Mouse (Mus musculus) midbrain, embryonic 16.5 days (tissue): Measurements from ENCODE around the gene Actr1a. TPM values are rescaled to one million over a fixed set of nuclear protein-coding genes. Genes with fewer than 3 reads are reported as not detected.

Experiments used
- ATAC-seq: fragments of 200-750 bp; cut with Nextera tagmentation; 2 replicates; pipeline ENCODE4 v1.8.0; 2017; ENCODE audit warnings: moderate TSS enrichment
- H3K27ac ChIP-seq: fragments of 300-500 bp; sonication (generic); 2 replicates; pipeline ENCODE4 v1.5.1; 2014; ENCODE audit warnings: mild to moderate bottlenecking, low read length, mixed read lengths
- H3K27me3 ChIP-seq: fragments of 300-500 bp; sonication (generic); 2 replicates; pipeline ENCODE4 v1.6.1; 2014; ENCODE audit warnings: low read depth, low read length, mixed read lengths; ENCODE audit not compliant: control insufficient read depth, insufficient read depth
- H3K36me3 ChIP-seq: fragments of 300-500 bp; sonication (generic); 2 replicates; pipeline ENCODE4 v1.6.1; 2014; ENCODE audit warnings: mild to moderate bottlenecking, low read length, moderate library complexity, mixed read lengths; ENCODE audit not compliant: control insufficient read depth, insufficient read depth
- H3K4me1 ChIP-seq: fragments of 300-500 bp; sonication (generic); 2 replicates; pipeline ENCODE4 v1.6.1; 2014; ENCODE audit warnings: mild to moderate bottlenecking, low read length, mixed read lengths; ENCODE audit not compliant: control insufficient read depth, insufficient read depth
- H3K4me2 ChIP-seq: fragments of 300-500 bp; sonication (generic); 2 replicates; pipeline ENCODE4 v1.6.1; 2014; ENCODE audit warnings: mild to moderate bottlenecking, low read length, mixed read lengths
- H3K4me3 ChIP-seq: fragments of 300-500 bp; sonication (generic); 2 replicates; pipeline ENCODE4 v1.5.1; 2014; ENCODE audit warnings: low read depth, mild to moderate bottlenecking, low read length, moderate library complexity, mixed read lengths
- H3K9ac ChIP-seq: fragments of 300-500 bp; sonication (generic); 2 replicates; pipeline ENCODE4 v1.6.1; 2014; ENCODE audit warnings: low read depth, low read length, mixed read lengths
- H3K9me3 ChIP-seq: fragments of 300-500 bp; sonication (generic); replicated peaks from 2 replicates; pipeline ENCODE4 v1.6.1; 2014; ENCODE audit warnings: mild to moderate bottlenecking, low read length, mixed read lengths; ENCODE audit not compliant: control insufficient read depth, poor library complexity, severe bottlenecking
- WGBS: fragments of 180-500 bp; shearing (Covaris S2); extraction: QIAGEN DNeasy Blood & Tissue Kit; methylation state at CpG from one replicate; pipeline ENCODE4 v1.1.7; 2014; 5-methylcytosine and 5-hydroxymethylcytosine counted together
- polyA plus RNA-seq: library from polyadenylated mRNA; unstranded; fragments of >200 nt; fragmentation: Nextera tagmentation; extraction: Ambion mirVana; gene quantifications from 2 replicates; pipeline ENCODE4 v1.2.1, GENCODE M21; 2015

The Actr1a gene
- polyA plus RNA-seq, 1 experiment from 2014 or later: 383 TPM

DNA sequence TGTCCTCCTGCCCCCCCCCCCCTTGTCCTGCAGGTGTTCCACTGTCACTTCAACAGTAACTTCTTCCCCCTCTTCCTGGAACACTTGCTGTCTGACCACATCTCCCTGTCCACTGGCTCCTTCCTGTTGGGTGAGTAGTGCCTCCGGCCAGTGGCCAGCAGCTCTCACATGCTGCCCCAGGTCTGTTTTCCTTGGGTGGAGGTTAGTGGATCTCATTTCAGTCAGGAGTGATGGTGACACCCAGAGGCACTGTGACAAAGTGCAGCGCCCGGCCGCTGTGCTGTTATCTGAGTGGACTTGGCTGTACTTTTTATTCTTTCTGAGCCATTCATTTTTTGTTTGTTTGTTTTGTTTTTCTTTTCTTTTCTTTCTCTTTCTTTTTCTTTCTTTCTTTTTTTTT lies 26.3 kb downstream of the Actr1a start:
- Histone ChIP-seq H3K4me1 (no peaks in the 10 kb centered on the region), H3K9ac (no peak overlapping the region), H3K27me3 (no peaks in the 10 kb centered on the region), H3K4me3 (no peak overlapping the region), H3K36me3 (no peaks in the 10 kb centered on the region), H3K9me3 (no peaks in the 10 kb centered on the region), H3K4me2 (no peak overlapping the region), H3K27ac (no peak overlapping the region)
- no peak for ATAC-seq
- WGBS: 23% methylated on average over 4 of the region's 4 CpGs

DNA sequence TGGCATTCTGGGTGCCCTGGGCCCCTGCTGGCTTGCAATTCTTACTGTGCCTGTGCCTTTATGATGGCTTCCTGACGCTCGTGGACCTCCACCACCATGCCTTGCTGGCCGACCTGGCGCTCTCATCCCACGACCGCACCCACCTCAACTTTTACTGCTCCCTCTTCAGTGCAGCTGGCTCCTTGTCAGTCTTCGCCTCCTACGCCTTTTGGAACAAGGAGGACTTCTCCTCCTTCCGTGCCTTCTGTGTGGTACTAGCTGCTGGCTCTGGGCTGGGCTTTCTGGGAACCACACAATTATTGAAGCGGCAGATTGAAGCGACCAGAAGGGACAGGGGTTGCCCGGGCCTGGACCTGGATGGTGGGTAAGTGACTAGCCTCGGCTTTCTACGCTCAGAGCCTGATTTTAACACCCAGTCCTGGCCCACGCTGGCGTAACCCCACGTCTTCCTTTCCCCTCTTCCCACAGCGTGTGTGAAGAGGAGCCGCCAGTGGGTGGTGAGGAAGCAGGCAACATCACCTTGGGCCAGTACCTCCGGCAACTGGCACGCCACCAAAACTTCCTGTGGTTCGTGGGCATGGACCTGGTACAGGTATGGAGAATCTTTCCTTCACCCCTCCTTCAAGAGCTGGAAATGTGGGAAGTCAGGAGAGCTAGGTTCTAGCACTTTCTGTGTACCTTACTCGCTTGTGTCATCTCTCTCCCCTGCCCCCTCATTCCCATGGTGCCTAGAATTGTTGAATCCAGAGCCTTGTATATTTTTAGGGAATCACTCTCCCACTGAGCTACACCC lies 27.6 kb downstream of the Actr1a start:
- no peak for ATAC-seq
- WGBS: 88% methylated on average over 23 of the region's 23 CpGs
- no peak overlapping the region for H3K27ac ChIP-seq
- H3K27me3 ChIP-seq: no peaks in the 10 kb centered on the region
- H3K36me3 ChIP-seq: no peaks in the 10 kb centered on the region
- no peak overlapping the region for H3K4me2 ChIP-seq
- no peaks in the 10 kb centered on the region for H3K4me1 ChIP-seq
- no peak overlapping the region for H3K4me3 ChIP-seq
- no peak overlapping the region for H3K9ac ChIP-seq
- H3K9me3 ChIP-seq: no peaks in the 10 kb centered on the region

DNA sequence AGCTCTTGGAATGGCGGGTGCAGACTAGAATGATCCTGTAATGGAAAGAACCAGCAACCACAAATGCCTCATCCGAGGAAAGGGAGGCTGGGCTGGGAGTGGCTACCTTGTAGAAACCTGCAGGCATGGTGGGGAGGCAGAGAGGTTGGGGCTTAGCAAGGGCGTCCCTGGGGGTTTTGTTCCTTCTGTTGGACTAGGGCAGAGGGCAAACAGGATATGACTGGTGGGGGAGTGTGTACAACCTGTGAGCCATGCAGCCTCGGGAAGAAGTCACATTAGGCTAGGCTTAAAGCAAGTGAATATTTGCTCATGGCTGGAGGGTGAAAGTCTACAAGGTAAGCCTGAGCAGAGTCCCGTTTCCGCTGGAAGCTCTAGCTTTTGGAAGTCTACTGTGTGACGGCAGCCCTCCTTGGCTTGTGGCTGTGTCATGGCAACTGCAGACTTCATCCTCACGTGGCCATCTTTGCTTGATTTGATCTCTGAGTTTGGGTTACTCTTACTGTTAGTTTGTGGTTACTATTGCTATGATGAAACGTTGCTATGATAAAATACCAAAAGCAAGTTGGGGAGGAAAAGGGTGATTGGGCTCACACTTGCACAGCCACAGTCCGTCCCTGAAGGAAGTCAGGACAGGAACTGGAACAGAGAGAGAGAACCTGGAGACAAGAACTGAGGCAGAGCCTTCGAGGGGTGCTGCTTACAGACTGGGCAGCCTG lies 32.1 kb downstream of the Actr1a start:
- Histone ChIP-seq H3K9ac (no peak overlapping the region), H3K27ac (no peak overlapping the region), H3K4me1 (no peaks in the 10 kb centered on the region), H3K36me3 (no peaks in the 10 kb centered on the region), H3K9me3 (no peaks in the 10 kb centered on the region), H3K27me3 (no peaks in the 10 kb centered on the region), H3K4me2 (no peak overlapping the region), H3K4me3 (no peak overlapping the region)
- ATAC-seq: no peak
- WGBS: 91% methylated on average over 11 of the region's 11 CpGs

DNA sequence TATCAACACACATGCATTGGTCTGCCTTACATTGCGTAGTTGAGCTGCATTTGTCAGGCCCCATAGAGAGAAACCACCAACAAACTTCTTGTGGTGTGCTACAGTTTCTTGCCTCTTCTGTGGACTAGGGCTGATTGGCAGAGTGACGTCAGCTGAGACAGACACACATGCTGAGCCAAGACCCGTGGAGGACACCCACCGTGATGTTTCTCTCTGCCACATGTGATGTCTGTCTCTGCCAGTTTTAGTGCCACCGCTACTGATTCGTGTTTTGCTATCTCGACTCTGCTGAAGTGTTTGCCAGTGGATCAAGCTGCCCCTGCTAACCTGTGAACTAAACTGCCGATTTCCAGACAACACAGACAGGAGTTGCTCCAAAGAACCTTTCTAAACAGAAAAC lies 33.4 kb downstream of the Actr1a start:
- Histone ChIP-seq H3K4me2 (no peak overlapping the region), H3K27ac (no peak overlapping the region), H3K9ac (no peak overlapping the region), H3K4me3 (no peak overlapping the region), H3K36me3 (no peaks in the 10 kb centered on the region), H3K27me3 (no peaks in the 10 kb centered on the region; the same call in none of the 2 replicates), H3K9me3 (no peaks in the 10 kb centered on the region), H3K4me1 (0 out of 2 replicates have a peak, but pooled peaks cover 5% of the 10 kb centered on the region)
- no peak for ATAC-seq
- WGBS: 90% methylated on average over 8 of the region's 8 CpGs

DNA sequence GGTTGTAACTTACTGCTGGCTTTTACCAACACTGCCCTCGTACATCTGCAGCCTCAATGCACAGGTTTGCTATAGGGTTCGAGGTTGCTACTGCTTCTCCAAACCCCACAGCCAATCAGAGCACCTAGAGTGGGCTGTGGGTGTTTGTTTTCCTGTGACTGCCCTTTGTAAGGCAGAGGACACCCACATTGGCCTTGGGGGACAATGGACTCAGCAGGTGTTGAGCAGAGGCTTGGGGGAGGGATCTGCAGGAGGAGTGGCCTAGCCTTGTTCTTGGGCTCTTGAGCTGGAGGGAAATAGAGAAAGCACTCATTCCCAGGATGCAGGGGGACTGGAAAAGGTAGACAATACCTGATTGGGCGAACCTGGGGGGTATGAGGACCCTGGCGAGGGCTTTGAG lies 37.2 kb downstream of the Actr1a start:
- Histone ChIP-seq H3K4me2 (no peak overlapping the region), H3K9ac (no peak overlapping the region), H3K9me3 (no peaks in the 10 kb centered on the region), H3K4me3 (no peak overlapping the region), H3K36me3 (no peaks in the 10 kb centered on the region), H3K27ac (no peak overlapping the region), H3K27me3 (no peaks in the 10 kb centered on the region; the same call in none of the 2 replicates), H3K4me1 (0 out of 2 replicates have a peak, but pooled peaks cover 5% of the 10 kb centered on the region)
- 65% methylated on average over 4 of the region's 4 CpGs for WGBS
- no peak for ATAC-seq

DNA sequence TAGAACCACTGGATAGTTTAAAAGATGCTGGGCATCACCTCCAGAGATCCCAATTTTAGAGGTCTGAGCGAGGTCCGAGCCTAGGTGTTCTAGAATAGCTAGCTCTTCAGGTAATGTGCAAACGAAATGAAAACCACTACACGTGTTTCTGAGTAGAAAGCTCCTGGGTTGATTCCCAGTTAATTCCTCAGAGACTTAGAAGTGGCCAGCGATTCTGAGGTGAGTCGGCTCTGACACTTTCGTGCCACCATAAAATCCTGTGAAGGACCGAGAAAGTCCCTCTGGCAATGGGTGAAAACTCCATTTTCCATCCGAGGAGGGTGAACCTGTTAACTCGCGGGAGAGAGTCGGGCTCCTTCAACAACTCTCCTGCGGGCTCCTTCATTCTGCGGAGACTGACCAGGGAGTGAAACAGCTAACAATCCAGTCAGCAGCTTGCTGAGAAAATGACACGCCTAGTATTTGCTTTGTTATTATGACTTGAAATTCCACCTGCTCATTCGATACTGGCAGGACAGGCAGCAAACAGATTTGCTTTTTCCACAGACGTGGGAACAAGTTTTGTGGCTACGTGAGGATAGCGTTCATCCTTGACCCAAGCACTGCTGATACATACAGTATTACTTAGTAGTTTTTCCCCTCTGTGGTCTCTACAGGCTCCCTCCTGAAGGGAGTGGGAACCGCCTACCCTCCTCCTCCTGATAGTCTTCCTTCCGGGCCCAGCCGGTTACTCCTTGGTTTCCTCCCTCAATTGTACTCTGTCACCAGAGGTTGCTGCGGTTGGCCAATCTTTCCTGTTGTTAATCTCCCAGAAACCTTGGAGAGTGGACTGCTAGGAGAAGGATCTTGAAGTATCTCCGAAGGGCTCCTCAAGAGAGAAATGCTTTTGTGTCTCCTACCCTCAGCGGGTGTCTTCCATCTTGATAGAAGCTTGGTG lies 37.9 kb downstream of the Actr1a start:
- peak overlapping the region; percentile 69 for H3K9ac ChIP-seq
- H3K27me3 ChIP-seq: no peaks in the 10 kb centered on the region; the same call in none of the 2 replicates
- WGBS: 17% methylated on average over 25 of the region's 25 CpGs
- peak overlapping the region; percentile 58 for H3K4me3 ChIP-seq
- 0 out of 2 replicates have a peak, but pooled peaks cover 5% of the 10 kb centered on the region for H3K4me1 ChIP-seq
- peak overlapping the region; percentile 73 for H3K4me2 ChIP-seq
- H3K9me3 ChIP-seq: no peaks in the 10 kb centered on the region
- ATAC-seq: no peak
- no peak overlapping the region for H3K27ac ChIP-seq
- no peaks in the 10 kb centered on the region for H3K36me3 ChIP-seq

DNA sequence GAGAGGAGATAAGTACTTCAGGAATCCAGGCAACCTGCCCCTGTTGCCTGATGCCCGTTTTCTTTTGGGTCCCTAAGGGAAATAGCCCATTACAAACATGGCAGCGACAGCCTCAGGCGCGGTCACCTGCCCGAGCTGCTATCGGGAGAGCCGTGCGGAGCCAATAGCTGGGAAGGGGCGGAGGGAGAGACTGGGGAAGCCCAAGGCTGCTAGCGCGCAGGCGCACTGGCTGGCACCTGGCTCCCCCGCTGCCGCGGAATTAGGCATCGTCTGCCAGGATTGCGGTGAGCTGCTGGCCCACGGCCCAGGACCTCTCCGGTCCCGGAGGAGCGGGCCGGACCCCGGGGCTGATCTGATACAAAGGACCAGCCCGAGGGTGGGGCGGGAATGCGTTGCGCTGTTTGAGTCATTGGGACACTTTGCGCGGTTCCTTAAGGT lies 38.8 kb downstream of the Actr1a start:
- ATAC-seq: peak; percentile 93

DNA sequence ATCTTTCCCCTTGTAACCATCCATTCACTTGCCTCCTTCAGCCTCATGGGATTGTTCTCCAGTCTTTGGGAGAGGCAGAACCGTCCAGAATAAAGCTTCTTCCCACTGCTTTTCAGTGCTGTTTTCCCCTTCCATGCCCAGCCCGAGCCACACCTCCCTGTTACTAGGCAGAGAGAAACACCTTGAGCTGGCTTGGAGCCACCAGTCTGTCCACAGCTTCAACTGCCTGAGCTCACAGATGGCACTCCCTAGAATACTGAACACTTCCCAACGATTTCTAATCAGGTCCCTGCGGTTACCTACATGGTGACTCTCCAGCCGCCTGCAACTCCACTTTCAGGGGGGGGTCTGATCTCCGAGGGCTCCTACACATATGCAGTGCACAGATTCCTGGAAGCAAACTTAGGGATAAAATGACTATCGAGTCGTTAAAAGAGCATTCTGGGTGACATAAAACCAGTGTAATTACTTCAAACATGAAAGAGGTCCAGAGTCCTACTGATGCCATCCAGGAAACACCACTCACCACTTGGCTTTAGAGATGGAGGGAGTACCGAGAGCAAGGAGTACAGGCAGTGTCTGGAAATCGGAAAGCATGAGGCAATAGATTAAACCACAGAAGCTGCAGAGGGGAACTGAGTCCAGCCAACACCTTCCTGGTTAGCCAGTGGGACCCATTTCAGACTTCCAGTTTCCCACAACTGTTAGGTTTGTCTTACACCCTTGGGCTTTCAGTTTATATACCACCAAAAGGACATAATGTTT lies 45.2 kb downstream of the Actr1a start, which contains the start of gene 2310034G01Rik:
Gene 2310034G01Rik, minus strand, starts transcription at position 135 of the 765 bp plus-strand sequence.
- peak within 1 kb of the TSS; percentile 94 for H3K9ac ChIP-seq
- H3K27ac ChIP-seq: peak within 1 kb of the TSS; percentile 89
- no peaks in the 10 kb centered on the region for H3K36me3 ChIP-seq
- H3K9me3 ChIP-seq: no peaks in the 10 kb centered on the region
- H3K27me3 ChIP-seq: peaks cover 3% of the 10 kb centered on the region; the same call in 1 of the 2 replicates
- peaks cover 18% of the 10 kb centered on the region for H3K4me1 ChIP-seq
- 71% methylated on average over 10 of the region's 10 CpGs for WGBS
- H3K4me2 ChIP-seq: peak within 1 kb of the TSS; percentile 88
- ATAC-seq: no peak
- H3K4me3 ChIP-seq: peak within 1 kb of the TSS; percentile 80

More for the DNA sequence above, 38.8 kb downstream of the Actr1a start:
- no peaks in the 10 kb centered on the region; the same call in none of the 2 replicates for H3K27me3 ChIP-seq
- H3K4me3 ChIP-seq: peak overlapping the region; percentile 58
- H3K9ac ChIP-seq: peak overlapping the region; percentile 69
- under 1% methylated on average over 29 of the region's 29 CpGs for WGBS
- H3K27ac ChIP-seq: peak overlapping the region; percentile 40
- H3K9me3 ChIP-seq: no peaks in the 10 kb centered on the region
- peak overlapping the region; percentile 73 for H3K4me2 ChIP-seq
- H3K36me3 ChIP-seq: no peaks in the 10 kb centered on the region
- H3K4me1 ChIP-seq: 0 out of 2 replicates have a peak, but pooled peaks cover 5% of the 10 kb centered on the region
